Comparison of ENCODE assay signal across 9 mouse cellular contexts in genomic region chr3:88503505-88503863, GRCm38 (mm10). TPM values are rescaled to one million over a fixed set of nuclear protein-coding genes. Genes with fewer than 3 reads are reported as not detected.
DNase-seq lines count a peak whose midpoint lies in the region; ATAC-seq and TF ChIP-seq lines count a peak whose summit lies in the region.
"Had no signal": no experiment of that assay in that cellular context is flagged by ENCODE, and none has a peak within 500 bp of the region (broad histone marks: within the 10 kb centered on the region; RNA-seq: fewer than 3 reads in every experiment).

No protein-coding gene starts in this region.

- ATAC-seq in kidney, embryonic 14.5 days (ENCODE audit: low FRiP score, low TSS enrichment) = peak; percentile 45
- ATAC-seq in heart, embryonic 11.5 days (replicated peaks; ENCODE audit: insufficient number of reproducible peaks, low FRiP score, low TSS enrichment) = no peak
- ATAC-seq in liver, embryonic 14.5 days (ENCODE audit: insufficient read depth) = no peak
- peak; percentile 23 for ATAC-seq in stomach, embryonic 15.5 days (ENCODE audit: insufficient read depth, low FRiP score, low read depth)

- TF ChIP-seq CTCF in liver, embryonic 14.5 days (IDR thresholded peaks at IDR 0.05; ENCODE audit: low read depth) = no peak

- no peaks in the 10 kb centered on the region for H3K9me3 ChIP-seq in kidney, embryonic 14.5 days (ENCODE audit: control insufficient read depth, low read length)
- no peaks in the 10 kb centered on the region for H3K9me3 ChIP-seq in heart, embryonic 11.5 days (replicated peaks; ENCODE audit: control insufficient read depth, low read length)
- H3K9me3 ChIP-seq in liver, embryonic 14.5 days (ENCODE audit: control insufficient read depth, low read length) = no peaks in the 10 kb centered on the region
- H3K9me3 ChIP-seq in stomach, embryonic 15.5 days = no peaks in the 10 kb centered on the region

- peak overlapping the region; percentile 100 for H3K4me2 ChIP-seq in kidney, embryonic 14.5 days (replicated peaks; ENCODE audit: low read depth, low read length)
- H3K4me2 ChIP-seq in heart, embryonic 11.5 days = peak overlapping the region; percentile 100
- peak overlapping the region; percentile 77 for H3K4me2 ChIP-seq in liver, embryonic 14.5 days (ENCODE audit: low read depth)
- H3K4me2 ChIP-seq in stomach, embryonic 15.5 days = peak overlapping the region; percentile 85

- peak overlapping the region; percentile 33; the same call in 1 of the 2 replicates for H3K27ac ChIP-seq in kidney, embryonic 14.5 days (ENCODE audit: low read depth, low read length)
- 0 out of 2 replicates have a peak overlapping the region, but pooled peaks have one; percentile 7 for H3K27ac ChIP-seq in heart, embryonic 11.5 days (ENCODE audit: low read depth, low read length)
- H3K27ac ChIP-seq in liver, embryonic 14.5 days = no peak overlapping the region
- peak overlapping the region; percentile 94 for H3K27ac ChIP-seq in stomach, embryonic 15.5 days

- DNase-seq in kidney, adult 9 months = no peak
- DNase-seq in adrenal gland, adult 8-10 months = peak; percentile 81
- DNase-seq in liver, embryonic 14.5 days (ENCODE audit: low read depth in 3 of 3, low spot score in 3 of 3) = no peak
- no peak for DNase-seq in cerebellum, adult 11 months
- DNase-seq in right cerebral cortex, postnatal 25 days = no peak

- no peak for TF ChIP-seq EP300 in liver, embryonic 14.5 days (IDR thresholded peaks at IDR 0.05; ENCODE audit: low read depth)

- peak overlapping the region; percentile 75 for H3K4me3 ChIP-seq in kidney, embryonic 14.5 days (ENCODE audit: low read length)
- peak overlapping the region; percentile 89 for H3K4me3 ChIP-seq in heart, embryonic 11.5 days (ENCODE audit: low read depth, low read length)
- peak overlapping the region; percentile 7 to 92; a peak in 2 of 4 replicates for H3K4me3 ChIP-seq in liver, embryonic 14.5 days (ENCODE audit: insufficient read depth in 1 of 2, low read depth in 2 of 2, low read length in 2 of 2)
- H3K4me3 ChIP-seq in stomach, embryonic 15.5 days (replicated peaks) = peak overlapping the region; percentile 68

- WGBS in kidney, embryonic 14.5 days = 17% methylated on average over 4 of the region's 4 CpGs
- WGBS in heart, embryonic 11.5 days (ENCODE audit: insufficient replicate concordance) = 7% methylated on average over 4 of the region's 4 CpGs
- WGBS in liver, embryonic 14.5 days (ENCODE audit: insufficient replicate concordance) = 22% methylated on average over 4 of the region's 4 CpGs
- 14% methylated on average over 4 of the region's 4 CpGs for WGBS in stomach, embryonic 15.5 days

- H3K36me3 ChIP-seq in kidney, embryonic 14.5 days (ENCODE audit: control insufficient read depth, insufficient read depth, low read length) = no peaks in the 10 kb centered on the region
- H3K36me3 ChIP-seq in heart, embryonic 11.5 days (ENCODE audit: control insufficient read depth, insufficient read depth, low read length) = no peaks in the 10 kb centered on the region
- H3K36me3 ChIP-seq in liver, embryonic 14.5 days (replicated peaks; ENCODE audit: control insufficient read depth, insufficient read depth, low read depth) = peaks cover 16% of the 10 kb centered on the region
- no peaks in the 10 kb centered on the region for H3K36me3 ChIP-seq in stomach, embryonic 15.5 days

- H3K4me1 ChIP-seq in kidney, embryonic 14.5 days (ENCODE audit: control insufficient read depth, insufficient read depth, low read length) = peaks cover 21% of the 10 kb centered on the region; the same call in 1 of the 2 replicates
- peaks cover 32% of the 10 kb centered on the region for H3K4me1 ChIP-seq in heart, embryonic 11.5 days (ENCODE audit: control insufficient read depth, insufficient read depth, low read length)
- peaks cover 26 to 29% of the 10 kb centered on the region in 2 experiments for H3K4me1 ChIP-seq in liver, embryonic 14.5 days (replicated peaks; ENCODE audit: control insufficient read depth in 2 of 2, insufficient read depth in 2 of 2, low read length in 1 of 2)
- peaks cover 39% of the 10 kb centered on the region for H3K4me1 ChIP-seq in stomach, embryonic 15.5 days

- H3K9ac ChIP-seq in kidney, embryonic 14.5 days (ENCODE audit: low read depth, low read length) = no peak overlapping the region
- no peak overlapping the region for H3K9ac ChIP-seq in heart, embryonic 11.5 days (ENCODE audit: low read depth, low read length)
- H3K9ac ChIP-seq in liver, embryonic 14.5 days (replicated peaks) = no peak overlapping the region
- H3K9ac ChIP-seq in stomach, embryonic 15.5 days = no peak overlapping the region

- no peaks in the 10 kb centered on the region for H3K27me3 ChIP-seq in kidney, embryonic 14.5 days (ENCODE audit: control insufficient read depth, insufficient read depth, low read length)
- no peaks in the 10 kb centered on the region for H3K27me3 ChIP-seq in heart, embryonic 11.5 days (ENCODE audit: control insufficient read depth, insufficient read depth, low read length)
- no peaks in the 10 kb centered on the region for H3K27me3 ChIP-seq in liver, embryonic 14.5 days (ENCODE audit: control insufficient read depth, insufficient read depth, low read length)
- no peaks in the 10 kb centered on the region for H3K27me3 ChIP-seq in stomach, embryonic 15.5 days (replicated peaks)

RNA-seq across cellular contexts. Expression of gene Lmna, which starts 6.3 kb away (rescaled TPM):
- polyA plus RNA-seq in kidney, embryonic 14.5 days (2014; fragmentation: Nextera tagmentation; extraction: Ambion mirVana) = 41.6 and 55.7 TPM in 2 replicates
- total RNA-seq in adrenal gland, adult 8-10 months (2022) = 100 to 1,000 TPM in 3 of 4 experiments, 10 to 100 TPM in 1; 88.2 to 134 (median 124) TPM
- 78.2 and 82.0 TPM in 2 replicates for polyA plus RNA-seq in heart, embryonic 11.5 days (2014; fragmentation: Nextera tagmentation; extraction: Ambion mirVana)
- polyA plus RNA-seq in liver, embryonic 14.5 days (2012; rRNA removed) = 45.2 and 58.7 TPM in 2 replicates
- 115 and 132 TPM in 2 replicates for polyA plus RNA-seq in liver, embryonic 14.5 days (2014; fragmentation: Nextera tagmentation; extraction: Ambion mirVana)
- polyA plus RNA-seq in stomach, embryonic 15.5 days (2015; fragmentation: Nextera tagmentation; extraction: Ambion mirVana) = 179 and 214 TPM in 2 replicates

RNA-seq across cellular contexts. Expression of gene Mex3a, which starts 28.7 kb away (rescaled TPM):
- polyA plus RNA-seq in kidney, embryonic 14.5 days (2014; fragmentation: Nextera tagmentation; extraction: Ambion mirVana) = 31.6 and 32.2 TPM in 2 replicates
- 1 to 10 TPM; 2.8 to 4.3 (median 3.9) TPM for total RNA-seq in adrenal gland, adult 8-10 months (2022)
- 16.5 and 16.9 TPM in 2 replicates for polyA plus RNA-seq in heart, embryonic 11.5 days (2014; fragmentation: Nextera tagmentation; extraction: Ambion mirVana)
- 1.1 and 1.3 TPM in 2 replicates for polyA plus RNA-seq in liver, embryonic 14.5 days (2012; rRNA removed)
- polyA plus RNA-seq in liver, embryonic 14.5 days (2014; fragmentation: Nextera tagmentation; extraction: Ambion mirVana) = 0.74 and 0.82 TPM in 2 replicates
- 11.9 and 12.1 TPM in 2 replicates for polyA plus RNA-seq in stomach, embryonic 15.5 days (2015; fragmentation: Nextera tagmentation; extraction: Ambion mirVana)

RNA-seq across cellular contexts. Expression of gene Sema4a, which starts 42.5 kb away (rescaled TPM):
- polyA plus RNA-seq in kidney, embryonic 14.5 days (2014; fragmentation: Nextera tagmentation; extraction: Ambion mirVana) = 5.7 and 10.0 TPM in 2 replicates
- total RNA-seq in adrenal gland, adult 8-10 months (2022) = 10 to 100 TPM; 12.2 to 14.0 (median 12.5) TPM
- polyA plus RNA-seq in heart, embryonic 11.5 days (2014; fragmentation: Nextera tagmentation; extraction: Ambion mirVana) = 0.80 and 0.92 TPM in 2 replicates
- 12.7 and 17.8 TPM in 2 replicates for polyA plus RNA-seq in liver, embryonic 14.5 days (2012; rRNA removed)
- 9.1 and 10.5 TPM in 2 replicates for polyA plus RNA-seq in liver, embryonic 14.5 days (2014; fragmentation: Nextera tagmentation; extraction: Ambion mirVana)
- 22.3 and 25.1 TPM in 2 replicates for polyA plus RNA-seq in stomach, embryonic 15.5 days (2015; fragmentation: Nextera tagmentation; extraction: Ambion mirVana)

RNA-seq across cellular contexts. Expression of gene Rab25, which starts 44.6 kb away (rescaled TPM):
- polyA plus RNA-seq in kidney, embryonic 14.5 days (2014; fragmentation: Nextera tagmentation; extraction: Ambion mirVana) = 14.2 and 16.7 TPM in 2 replicates
- not detected for total RNA-seq in adrenal gland, adult 8-10 months (2022)
- polyA plus RNA-seq in heart, embryonic 11.5 days (2014; fragmentation: Nextera tagmentation; extraction: Ambion mirVana) = 0.21 TPM in 1 of 2 replicates, not detected in the other
- 0.39 and 0.52 TPM in 2 replicates for polyA plus RNA-seq in liver, embryonic 14.5 days (2012; rRNA removed)
- 0.25 TPM in 1 of 2 replicates, not detected in the other for polyA plus RNA-seq in liver, embryonic 14.5 days (2014; fragmentation: Nextera tagmentation; extraction: Ambion mirVana)
- 86.9 and 90.6 TPM in 2 replicates for polyA plus RNA-seq in stomach, embryonic 15.5 days (2015; fragmentation: Nextera tagmentation; extraction: Ambion mirVana)
- total RNA-seq: left cerebral cortex, postnatal 14 days had no signal

RNA-seq across cellular contexts. Expression of gene Lamtor2, which starts 49.4 kb away (rescaled TPM):
- 81.7 and 165 TPM in 2 replicates for polyA plus RNA-seq in kidney, embryonic 14.5 days (2014; fragmentation: Nextera tagmentation; extraction: Ambion mirVana)
- total RNA-seq in adrenal gland, adult 8-10 months (2022) = 100 to 1,000 TPM; 138 to 164 (median 144) TPM
- polyA plus RNA-seq in heart, embryonic 11.5 days (2014; fragmentation: Nextera tagmentation; extraction: Ambion mirVana) = 86.9 and 110 TPM in 2 replicates
- 63.1 and 73.1 TPM in 2 replicates for polyA plus RNA-seq in liver, embryonic 14.5 days (2012; rRNA removed)
- polyA plus RNA-seq in liver, embryonic 14.5 days (2014; fragmentation: Nextera tagmentation; extraction: Ambion mirVana) = 60.5 and 62.0 TPM in 2 replicates
- 193 and 198 TPM in 2 replicates for polyA plus RNA-seq in stomach, embryonic 15.5 days (2015; fragmentation: Nextera tagmentation; extraction: Ambion mirVana)

Comparison
In these comparisons a context has a peak if more than half of its experiments do, and no peak if none do; other contexts are left out.
1. ATAC-seq: peak in kidney, embryonic 14.5 days (single experiment) and stomach, embryonic 15.5 days (single experiment); none in heart, embryonic 11.5 days (single experiment) and liver, embryonic 14.5 days (single experiment).
2. Peak in every context shown above with its lines, with median percentiles within 50 percentile points of each other: H3K4me2 ChIP-seq and H3K4me3 ChIP-seq.